Mouse (Mus musculus) MEL (cell line): Measurements from ENCODE around the gene Diaph3. TPM values are rescaled to one million over a fixed set of nuclear protein-coding genes. Genes with fewer than 3 reads are reported as not detected.

ENCODE experiments used
- DNase-seq: peaks from one replicate; pipeline ENCODE4 v3.0.0; 2011; ENCODE audit warnings: low read depth, low spot score
- H3K27ac ChIP-seq: 2 replicates; pipeline ENCODE4 v1.5.1; 2012; ENCODE audit warnings: low read depth, mild to moderate bottlenecking, control low read depth, low read length, moderate library complexity; ENCODE audit not compliant: control insufficient read depth
- H3K27me3 ChIP-seq, 2 experiments: fragments of 150-350 bp in 1 of 2; sonication (generic) in 1 of 2; 2 replicates each; pipeline ENCODE4 v1.6.1; 2012; ENCODE audit warnings: low read length in 2 of 2, mild to moderate bottlenecking in 2 of 2, improper control_type of control experiment in 1 of 2, moderate library complexity in 1 of 2; ENCODE audit not compliant: insufficient read depth in 2 of 2, control insufficient read depth in 1 of 2
- H3K36me3 ChIP-seq, 2 experiments: 2 replicates each; pipeline ENCODE4 v1.6.1; 2012 to 2014; ENCODE audit warnings: low read length in 2 of 2, improper control_type of control experiment in 1 of 2, inconsistent platforms in 1 of 2, mild to moderate bottlenecking in 1 of 2; ENCODE audit not compliant: insufficient read depth in 2 of 2, control insufficient read depth in 1 of 2
- H3K4me1 ChIP-seq, 2 experiments: fragments of 150-350 bp in 1 of 2; sonication (generic) in 1 of 2; 2 replicates each; pipeline ENCODE4 v1.6.1; 2012; ENCODE audit warnings: low read length in 2 of 2, improper control_type of control experiment in 1 of 2, mild to moderate bottlenecking in 1 of 2; ENCODE audit not compliant: insufficient read depth in 2 of 2, control insufficient read depth in 1 of 2
- H3K4me3 ChIP-seq, 2 experiments: fragments of 150-350 bp in 1 of 2; sonication (generic) in 1 of 2; 2 replicates each; pipeline ENCODE4 v1.5.1; 2012; ENCODE audit warnings: low read depth in 2 of 2, low read length in 2 of 2, mild to moderate bottlenecking in 2 of 2, moderate library complexity in 2 of 2, control low read depth in 1 of 2, improper control_type of control experiment in 1 of 2; ENCODE audit not compliant: control insufficient read depth in 1 of 2, insufficient read depth in 1 of 2
- H3K79me2 ChIP-seq: 2 replicates; pipeline ENCODE4 v1.6.1; 2012; ENCODE audit warnings: mild to moderate bottlenecking, low read length, moderate library complexity; ENCODE audit not compliant: control insufficient read depth, poor library complexity, insufficient read depth
- H3K9ac ChIP-seq: 2 replicates; pipeline ENCODE4 v1.6.1; 2012; ENCODE audit warnings: low read depth, mild to moderate bottlenecking, control low read depth, low read length, moderate library complexity; ENCODE audit not compliant: control insufficient read depth, poor library complexity, severe bottlenecking
- H3K9me3 ChIP-seq: fragments of 150-350 bp; sonication (generic); replicated peaks from 2 replicates; pipeline ENCODE4 v1.6.1; 2012; ENCODE audit warnings: mild to moderate bottlenecking, low read length, improper control_type of control experiment, moderate library complexity; ENCODE audit not compliant: insufficient read depth
- CHD1 ChIP-seq: IDR thresholded peaks from 2 replicates; pipeline ENCODE4 v1.6.1; 2012; ENCODE audit warnings: low read depth, mild to moderate bottlenecking, inconsistent platforms, low read length, improper control_type of control experiment
- E2F4 ChIP-seq: IDR thresholded peaks from 2 replicates; pipeline ENCODE4 v1.6.1; 2011; ENCODE audit warnings: low read depth, low read length, improper control_type of control experiment, borderline replicate concordance
- EP300 ChIP-seq, 2 experiments: IDR thresholded peaks; 2 replicates each; pipeline ENCODE4 v1.6.1; 2011; ENCODE audit warnings: improper control_type of control experiment in 2 of 2, low read length in 2 of 2, low read depth in 1 of 2, mild to moderate bottlenecking in 1 of 2
- ETS1 ChIP-seq: IDR thresholded peaks from 2 replicates; pipeline ENCODE4 v1.6.1; 2012; ENCODE audit warnings: low read depth, mild to moderate bottlenecking, inconsistent platforms, low read length, improper control_type of control experiment, moderate library complexity
- GABPA ChIP-seq: IDR thresholded peaks from 2 replicates; pipeline ENCODE4 v1.6.1; 2012; ENCODE audit warnings: low read depth, mild to moderate bottlenecking, inconsistent platforms, low read length, improper control_type of control experiment, moderate library complexity
- HCFC1 ChIP-seq: IDR thresholded peaks from 2 replicates; pipeline ENCODE4 v1.6.1; 2012; ENCODE audit warnings: low read depth, mild to moderate bottlenecking, inconsistent platforms, low read length, improper control_type of control experiment, moderate library complexity
- JUND ChIP-seq: IDR thresholded peaks from 2 replicates; pipeline ENCODE4 v1.6.1; 2011; ENCODE audit warnings: low read depth, mild to moderate bottlenecking, improper control_type of control experiment, low read length
- MAFK ChIP-seq: IDR thresholded peaks from 2 replicates; pipeline ENCODE4 v1.6.1; 2011; ENCODE audit warnings: low read depth, mild to moderate bottlenecking, low read length, improper control_type of control experiment, borderline replicate concordance
- MEF2A ChIP-seq: IDR thresholded peaks from 2 replicates; pipeline ENCODE4 v1.6.1; 2014; ENCODE audit warnings: low read depth, mild to moderate bottlenecking, inconsistent platforms, low read length, improper control_type of control experiment; ENCODE audit not compliant: poor library complexity, insufficient replicate concordance, severe bottlenecking; ENCODE audit errors: extremely low read depth
- MXI1 ChIP-seq: IDR thresholded peaks from 2 replicates; pipeline ENCODE4 v1.6.1; 2011; ENCODE audit warnings: mild to moderate bottlenecking, low read depth, low read length, improper control_type of control experiment
- MYB ChIP-seq: IDR thresholded peaks from 2 replicates; pipeline ENCODE4 v1.6.1; 2011; ENCODE audit warnings: mild to moderate bottlenecking, low read depth, low read length, improper control_type of control experiment
- POLR2AphosphoS5 ChIP-seq: IDR thresholded peaks from 2 replicates; pipeline ENCODE4 v1.6.1; 2012; ENCODE audit warnings: low read depth, borderline replicate concordance, mild to moderate bottlenecking, inconsistent platforms, low read length, moderate library complexity, mixed read lengths
- RCOR1 ChIP-seq: IDR thresholded peaks from 2 replicates; pipeline ENCODE4 v1.6.1; 2012; ENCODE audit warnings: low read depth, mild to moderate bottlenecking, inconsistent platforms, low read length, improper control_type of control experiment
- SIN3A ChIP-seq: IDR thresholded peaks from 2 replicates; pipeline ENCODE4 v1.6.1; 2012; ENCODE audit warnings: low read length, improper control_type of control experiment, inconsistent platforms
- SMC3 ChIP-seq: IDR thresholded peaks from 2 replicates; pipeline ENCODE4 v1.6.1; 2011; ENCODE audit warnings: low read depth, low read length, improper control_type of control experiment
- TBP ChIP-seq: IDR thresholded peaks from 2 replicates; pipeline ENCODE4 v1.8.0; 2011; ENCODE audit warnings: low read depth, low read length, improper control_type of control experiment
- UBTF ChIP-seq: IDR thresholded peaks from 2 replicates; pipeline ENCODE4 v1.6.1; 2012; ENCODE audit warnings: low read depth, mild to moderate bottlenecking, inconsistent platforms, low read length, improper control_type of control experiment, moderate library complexity, borderline replicate concordance; ENCODE audit not compliant: insufficient read depth
- USF1 ChIP-seq: IDR thresholded peaks from 2 replicates; pipeline ENCODE4 v1.6.1; 2014; ENCODE audit warnings: low read depth, mild to moderate bottlenecking, inconsistent platforms, low read length, improper control_type of control experiment, moderate library complexity
- USF2 ChIP-seq, 2 experiments: IDR thresholded peaks; 2 replicates each; pipeline ENCODE4 v1.6.1; 2011 to 2012; ENCODE audit warnings: improper control_type of control experiment in 2 of 2, low read length in 2 of 2, borderline replicate concordance in 1 of 2, inconsistent platforms in 1 of 2, low read depth in 1 of 2, mild to moderate bottlenecking in 1 of 2; ENCODE audit not compliant: insufficient read depth in 1 of 2
- ZC3H11A ChIP-seq: IDR thresholded peaks from 2 replicates; pipeline ENCODE4 v1.6.1; 2012; ENCODE audit warnings: low read depth, mild to moderate bottlenecking, inconsistent platforms, low read length, improper control_type of control experiment
- ZKSCAN1 ChIP-seq: IDR thresholded peaks from 2 replicates; pipeline ENCODE4 v1.6.1; 2012; ENCODE audit warnings: low read depth, mild to moderate bottlenecking, inconsistent platforms, low read length, improper control_type of control experiment, moderate library complexity
- ZNF384 ChIP-seq: IDR thresholded peaks from 2 replicates; pipeline ENCODE4 v1.6.1; 2012; ENCODE audit warnings: low read depth, mild to moderate bottlenecking, inconsistent platforms, low read length, improper control_type of control experiment
- polyA plus RNA-seq, 2 experiments: library from polyadenylated mRNA; stranded (reverse) in 1 of 2; unstranded in 1 of 2; fragments of >175 nt in 1 of 2; fragments of >200 nt in 1 of 2; gene quantifications; 2 replicates each; pipeline versions ENCODE4 v1.2.1 to v1.2.4; 2012; ENCODE audit warnings: low replicate concordance in 2 of 2, low read depth in 1 of 2; ENCODE audit not compliant: insufficient read length in 2 of 2, insufficient read depth in 1 of 2, missing spikeins in 1 of 2
- total RNA-seq: library from RNA; depleted of rRNA; stranded (reverse); fragments of 300-350 nt; gene quantifications from 2 replicates; pipeline ENCODE4 v1.2.3, GENCODE M21; 2012

Diaph3 gene
- total and polyA plus RNA-seq, 3 experiments = 9.0 to 11.9 TPM; not detected in 1

- H3K4me3 ChIP-seq = no peak overlapping the region
- no peaks in the 10 kb centered on the region for H3K36me3 ChIP-seq
- no peaks in the 10 kb centered on the region for H3K27me3 ChIP-seq
- H3K27ac ChIP-seq = no peak overlapping the region
- TF ChIP-seq MEF2A (no peak), USF2 (IDR thresholded peaks at IDR 0.05; ENCODE audit: borderline replicate concordance in 1 of 2, insufficient read depth in 1 of 2, low read depth in 1 of 2, low read length in 2 of 2) (no peak), SMC3 (no peak), UBTF (no peak), ZNF384 (no peak), ZKSCAN1 (no peak), GABPA (no peak), JUND (no peak), HCFC1 (no peak), TBP (no peak), RCOR1 (no peak), ZC3H11A (no peak), USF1 (no peak), EP300 (IDR thresholded peaks at IDR 0.05; ENCODE audit: low read depth in 1 of 2, low read length in 2 of 2) (no peak), POLR2AphosphoS5 (no peak), ETS1 (no peak), CHD1 (no peak)
- H3K4me1 ChIP-seq = no peaks in the 10 kb centered on the region
- H3K9me3 ChIP-seq = no peaks in the 10 kb centered on the region
- no peak overlapping the region for H3K9ac ChIP-seq
- DNase-seq = no peak
- H3K79me2 ChIP-seq = no peaks in the 10 kb centered on the region
Measured at GRCm38 (mm10) chr14:86731300-86731699, 409.7 kb downstream of the Diaph3 start.

- Histone ChIP-seq H3K79me2 (no peaks in the 10 kb centered on the region), H3K36me3 (no peaks in the 10 kb centered on the region), H3K9ac (no peak overlapping the region), H3K4me1 (no peaks in the 10 kb centered on the region), H3K4me3 (no peak overlapping the region), H3K27ac (no peak overlapping the region)
- DNase-seq = no peak
- TF ChIP-seq CHD1 (no peak), JUND (no peak), MAFK (no peak), USF1 (no peak), MYB (no peak), SIN3A (no peak), EP300 (IDR thresholded peaks at IDR 0.05; ENCODE audit: low read depth in 1 of 2, low read length in 2 of 2) (no peak), MXI1 (no peak), ZKSCAN1 (no peak), E2F4 (no peak), TBP (no peak), UBTF (no peak)
- TF ChIP-seq, all 39 proteins: peak for 0
- H3K9me3 ChIP-seq = no peaks in the 10 kb centered on the region
- H3K27me3 ChIP-seq = no peaks in the 10 kb centered on the region
Measured at GRCm38 (mm10) chr14:86729617-86730098, 411.4 kb downstream of the Diaph3 start.
